Mouse (Mus musculus) stomach, postnatal 0 days (tissue): ENCODE results near the gene Cbarp. TPM values are rescaled to one million over a fixed set of nuclear protein-coding genes. Genes with fewer than 3 reads are reported as not detected.

Source experiments
- ATAC-seq: fragments of 200-750 bp; cut with Nextera tagmentation; 2 replicates; pipeline ENCODE4 v1.8.0; 2017; ENCODE audit not compliant: low FRiP score, low TSS enrichment
- DNase-seq: peaks from one replicate; pipeline ENCODE4 v3.0.0-alpha.2; 2016; ENCODE audit warnings: low spot score
- H3K27ac ChIP-seq: fragments of 300-500 bp; sonication (generic); replicated peaks from 2 replicates; pipeline ENCODE4 v1.5.1; 2014; ENCODE audit warnings: mild to moderate bottlenecking, control low read depth
- H3K27me3 ChIP-seq: fragments of 300-500 bp; sonication (generic); 2 replicates; pipeline ENCODE4 v1.6.1; 2014; ENCODE audit warnings: low read length; ENCODE audit not compliant: control insufficient read depth, insufficient read depth
- H3K36me3 ChIP-seq: fragments of 300-500 bp; sonication (generic); 2 replicates; pipeline ENCODE4 v1.6.1; 2014; ENCODE audit warnings: low read length, mixed read lengths; ENCODE audit not compliant: control insufficient read depth, insufficient read depth
- H3K4me1 ChIP-seq: fragments of 300-500 bp; sonication (generic); replicated peaks from 2 replicates; pipeline ENCODE4 v1.6.1; 2014; ENCODE audit warnings: antibody characterized with exemption; ENCODE audit not compliant: control insufficient read depth, insufficient read depth
- H3K4me2 ChIP-seq: fragments of 300-500 bp; sonication (generic); replicated peaks from 2 replicates; pipeline ENCODE4 v1.6.1; 2014; ENCODE audit warnings: low read depth, mild to moderate bottlenecking, control low read depth, moderate library complexity
- H3K4me3 ChIP-seq: fragments of 300-500 bp; sonication (generic); 2 replicates; pipeline ENCODE4 v1.5.1; 2014; ENCODE audit warnings: low read depth, low read length, control low read depth
- H3K9ac ChIP-seq: fragments of 300-500 bp; sonication (generic); 2 replicates; pipeline ENCODE4 v1.6.1; 2014; ENCODE audit warnings: mild to moderate bottlenecking, low read length, control low read depth, mixed read lengths
- H3K9me3 ChIP-seq: fragments of 300-500 bp; sonication (generic); 2 replicates; pipeline ENCODE4 v1.6.1; 2016; ENCODE audit warnings: low read length; ENCODE audit not compliant: control insufficient read depth
- CTCF ChIP-seq: IDR thresholded peaks from 2 replicates; pipeline ENCODE4 v1.5.1; 2016; ENCODE audit warnings: antibody characterized with exemption, low read depth, mild to moderate bottlenecking, moderate library complexity
- EP300 ChIP-seq: optimal IDR thresholded peaks from 2 replicates; pipeline ENCODE3; 2016; ENCODE audit warnings: antibody characterized with exemption
- WGBS: fragments of 180-500 bp; shearing (Covaris S2); extraction: QIAGEN DNeasy Blood & Tissue Kit; methylation state at CpG from one replicate; pipeline ENCODE4 v1.1.7; 2014; 5-methylcytosine and 5-hydroxymethylcytosine counted together
- polyA plus RNA-seq: library from polyadenylated mRNA; unstranded; fragments of >200 nt; fragmentation: Nextera tagmentation; extraction: Ambion mirVana; gene quantifications from 2 replicates; pipeline ENCODE4 v1.2.1, GENCODE M21; 2015

Gene Cbarp
- polyA plus RNA-seq, 1 experiment from 2014 or later, result 4.2 TPM

- Histone ChIP-seq H3K9me3 (no peaks in the 10 kb centered on the region), H3K4me2 (no peak overlapping the region), H3K4me1 (peaks cover 2% of the 10 kb centered on the region; the same call in 1 of the 2 replicates), H3K27ac (no peak overlapping the region), H3K4me3 (no peak overlapping the region), H3K27me3 (no peaks in the 10 kb centered on the region), H3K9ac (no peak overlapping the region), H3K36me3 (peaks cover 15% of the 10 kb centered on the region)
- DNase-seq (no peak), ATAC-seq (no peak)
- TF ChIP-seq EP300 (no peak), CTCF (peak; percentile 76)
- WGBS, result 27% methylated on average over 4 of the region's 4 CpGs
Measured at GRCm38 (mm10) chr10:80175536-80176269, 35.1 kb upstream of the Cbarp start.

- H3K36me3 ChIP-seq, result peaks cover 24% of the 10 kb centered on the region
- no peak overlapping the region for H3K4me3 ChIP-seq
- DNase-seq, result peak; percentile 64
- no peak overlapping the region for H3K27ac ChIP-seq
- no peaks in the 10 kb centered on the region for H3K9me3 ChIP-seq
- H3K27me3 ChIP-seq, result no peaks in the 10 kb centered on the region
- 50% methylated on average over 2 of the region's 2 CpGs for WGBS
- H3K4me2 ChIP-seq, result no peak overlapping the region
- TF ChIP-seq EP300 (no peak), CTCF (peak; percentile 72)
- no peak overlapping the region for H3K9ac ChIP-seq
- no peak for ATAC-seq
- H3K4me1 ChIP-seq, result peaks cover 2% of the 10 kb centered on the region; the same call in 1 of the 2 replicates
Measured at GRCm38 (mm10) chr10:80174705-80175104, 34.1 kb upstream of the Cbarp start.

GRCm38 (mm10) chr10:80173955-80174640 is 33.5 kb upstream of the Cbarp start:
- no peak overlapping the region for H3K4me2 ChIP-seq
- WGBS, result 87% methylated on average over 10 of the region's 10 CpGs
- DNase-seq (no peak), ATAC-seq (no peak)
- no peak overlapping the region for H3K27ac ChIP-seq
- no peak for TF ChIP-seq CTCF
- TF ChIP-seq EP300, result no peak
- H3K4me3 ChIP-seq, result no peak overlapping the region
- H3K4me1 ChIP-seq, result peaks cover 2% of the 10 kb centered on the region; the same call in 1 of the 2 replicates
- H3K9ac ChIP-seq, result no peak overlapping the region
- H3K9me3 ChIP-seq, result no peaks in the 10 kb centered on the region
- H3K36me3 ChIP-seq, result peaks cover 24% of the 10 kb centered on the region
- no peaks in the 10 kb centered on the region for H3K27me3 ChIP-seq

- TF ChIP-seq CTCF (no peak), EP300 (no peak)
- H3K4me1 ChIP-seq, result 0 out of 2 replicates have a peak, but pooled peaks cover 5% of the 10 kb centered on the region
- 26% methylated on average over 11 of the region's 11 CpGs for WGBS
- no peaks in the 10 kb centered on the region for H3K9me3 ChIP-seq
- no peak for ATAC-seq
- DNase-seq, result no peak
- peak overlapping the region; percentile 56 for H3K4me2 ChIP-seq
- H3K27me3 ChIP-seq, result no peaks in the 10 kb centered on the region
- H3K4me3 ChIP-seq, result peak overlapping the region; percentile 55
- H3K9ac ChIP-seq, result no peak overlapping the region; the same call in 1 of the 2 replicates
- H3K36me3 ChIP-seq, result peaks cover 24% of the 10 kb centered on the region
- peak overlapping the region; percentile 53; the same call in 1 of the 2 replicates for H3K27ac ChIP-seq
Measured at GRCm38 (mm10) chr10:80173358-80173757, 32.7 kb upstream of the Cbarp start.

- H3K27me3 ChIP-seq, result no peaks in the 10 kb centered on the region
- 0 out of 2 replicates have a peak, but pooled peaks cover 5% of the 10 kb centered on the region for H3K4me1 ChIP-seq
- H3K27ac ChIP-seq, result peak within 1 kb of the TSS; percentile 95
- DNase-seq (peak; percentile 91), ATAC-seq (peak; percentile 77)
- H3K4me2 ChIP-seq, result peak within 1 kb of the TSS; percentile 56
- H3K36me3 ChIP-seq, result peaks cover 24% of the 10 kb centered on the region
- H3K9me3 ChIP-seq, result no peaks in the 10 kb centered on the region
- H3K4me3 ChIP-seq, result peak within 1 kb of the TSS; percentile 55
- H3K9ac ChIP-seq, result peak within 1 kb of the TSS; percentile 60
- 7% methylated on average over 35 of the region's 35 CpGs for WGBS
- TF ChIP-seq EP300, result peak; percentile 18
- no peak for TF ChIP-seq CTCF
Measured at GRCm38 (mm10) chr10:80172527-80173292, 32.1 kb upstream of the Cbarp start, which contains the start of gene 1600002K03Rik. 1600002K03Rik (plus strand) TSS chr10:80172944.
